Mouse (Mus musculus): ENCODE results near the gene Srek1ip1. TPM values are rescaled to one million over a fixed set of nuclear protein-coding genes. Genes with fewer than 3 reads are reported as not detected.

Gene Srek1ip1
- 11.3 and 12.3 TPM in 2 replicates for polyA plus RNA-seq (2015; fragmentation: Nextera tagmentation; extraction: Ambion mirVana)

GRCm38 (mm10) chr13:104792184-104792583 is at the start of gene Srek1ip1:
TSS of gene Srek1ip1 (plus strand) at chr13:104792484.

GRCm38 (mm10) chr13:104816635-104817571 is 24.6 kb downstream of the Srek1ip1 start, which contains the start of gene Cwc27:
TSS of gene Cwc27 (minus strand) at chr13:104817142.

DNA sequence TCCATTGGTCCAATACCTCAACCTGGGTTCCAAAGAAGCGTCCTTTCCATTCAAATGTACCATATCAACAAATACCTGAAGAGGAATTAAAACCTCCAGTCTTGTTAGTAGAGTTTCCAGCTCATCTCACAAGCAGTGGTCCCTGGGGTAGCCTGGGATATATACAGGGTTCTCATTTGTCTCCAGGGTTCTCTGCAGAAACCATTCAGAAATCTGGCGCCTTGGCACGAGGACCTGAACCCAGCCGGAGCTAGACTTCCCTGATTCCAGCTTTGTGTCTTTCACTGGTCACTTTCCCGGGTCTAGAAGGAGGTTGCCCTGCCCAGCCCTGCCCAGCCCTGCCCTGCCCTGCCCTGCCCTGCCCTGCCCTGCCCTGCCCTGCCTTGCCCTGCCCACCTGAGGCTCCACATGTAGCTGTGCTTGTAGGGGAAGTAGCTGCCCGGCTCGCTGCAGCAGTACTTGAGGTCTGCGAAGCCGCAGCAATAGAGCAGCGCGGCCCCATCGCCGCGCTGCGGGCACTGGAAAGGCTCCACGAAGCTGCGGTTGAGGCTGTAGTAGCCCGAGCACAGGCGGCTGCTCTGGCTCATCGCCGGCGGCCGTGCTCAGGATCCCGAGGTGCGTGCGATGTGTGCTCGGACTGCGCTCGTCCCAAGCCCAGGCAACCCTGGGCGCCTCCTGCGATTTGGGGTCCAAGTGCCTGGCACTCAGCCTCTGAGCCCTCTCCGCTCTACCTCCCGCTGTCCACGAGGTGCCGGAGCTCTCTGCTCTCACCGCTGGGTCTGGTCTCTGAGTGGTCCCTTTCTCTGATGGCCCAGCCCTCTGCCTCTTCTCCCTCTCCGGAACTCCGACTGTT is 71.1 kb downstream of the Srek1ip1 start, which contains the start of gene Shisal2b:
Gene Shisal2b, minus strand, starts transcription at position 767 of the 853 bp plus-strand sequence.

Other genes with a start within 250 kb of the Srek1ip1 start
- gene Cwc27, start 24.7 kb downstream of the Srek1ip1 start, polyA plus RNA-seq (2015; fragmentation: Nextera tagmentation; extraction: Ambion mirVana), result 20.9 and 21.8 TPM in 2 replicates
- 4.2 and 4.8 TPM in 2 replicates for gene Shisal2b, start 71.4 kb downstream of the Srek1ip1 start, polyA plus RNA-seq (2015; fragmentation: Nextera tagmentation; extraction: Ambion mirVana)